Mouse (Mus musculus) C2C12 (cell line): ENCODE data around the gene Hba-a2.

Experiments used
- CTCF ChIP-seq: IDR thresholded peaks from one replicate; pipeline ENCODE4 v1.5.1; 2011; ENCODE audit not compliant: control insufficient read depth, insufficient read depth, insufficient read length
- MAX ChIP-seq: IDR thresholded peaks from one replicate; pipeline ENCODE4 v1.6.1; 2011; ENCODE audit warnings: mild to moderate bottlenecking, control low read depth

DNA sequence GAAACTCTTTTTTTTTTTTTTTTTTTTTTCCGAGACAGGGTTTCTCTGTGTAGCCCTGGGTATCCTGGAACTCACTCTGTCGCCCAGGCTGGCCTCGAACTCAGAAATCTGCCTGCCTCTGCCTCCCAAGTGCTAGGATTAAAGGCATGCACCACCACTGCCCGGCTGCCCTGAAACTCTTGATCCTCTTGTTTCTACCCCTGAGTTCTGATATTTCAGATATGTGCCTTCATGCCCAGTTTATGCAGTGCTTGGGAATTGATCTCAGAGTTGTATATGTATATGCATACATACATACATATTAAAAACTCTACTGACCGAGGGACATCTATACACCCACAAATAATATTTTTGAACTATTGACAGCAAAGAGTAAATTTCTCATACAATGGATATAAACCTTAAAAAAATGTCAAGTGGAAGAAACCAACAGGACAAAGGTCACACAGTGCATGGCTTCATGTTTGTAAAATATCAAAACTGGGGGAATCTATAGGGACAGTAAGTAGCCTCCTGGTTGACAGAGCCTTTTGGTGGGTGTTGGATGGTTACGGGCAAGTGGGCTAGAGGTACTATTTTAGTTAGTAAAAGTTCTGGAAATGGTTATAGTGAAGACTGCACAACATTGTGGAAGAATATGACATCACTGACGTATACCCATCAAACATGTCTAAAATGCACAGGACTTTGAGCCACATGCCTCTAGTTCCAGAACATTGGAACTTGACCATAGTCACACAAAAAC is 11.1 kb upstream of the Hba-a2 start:
- TF ChIP-seq MAX (no peak), CTCF (no peak)
